Mouse (Mus musculus): ENCODE data around the gene Cnn1. TPM values are rescaled to one million over a fixed set of nuclear protein-coding genes. Genes with fewer than 3 reads are reported as not detected.
"Not testable (repeated sequence)": the region's sequence is repeated elsewhere in the genome, so short reads cannot be mapped to it uniquely, and the experiment has no call there.

The Cnn1 gene
- polyA plus RNA-seq, 1 experiment, result 7.8 TPM

DNA sequence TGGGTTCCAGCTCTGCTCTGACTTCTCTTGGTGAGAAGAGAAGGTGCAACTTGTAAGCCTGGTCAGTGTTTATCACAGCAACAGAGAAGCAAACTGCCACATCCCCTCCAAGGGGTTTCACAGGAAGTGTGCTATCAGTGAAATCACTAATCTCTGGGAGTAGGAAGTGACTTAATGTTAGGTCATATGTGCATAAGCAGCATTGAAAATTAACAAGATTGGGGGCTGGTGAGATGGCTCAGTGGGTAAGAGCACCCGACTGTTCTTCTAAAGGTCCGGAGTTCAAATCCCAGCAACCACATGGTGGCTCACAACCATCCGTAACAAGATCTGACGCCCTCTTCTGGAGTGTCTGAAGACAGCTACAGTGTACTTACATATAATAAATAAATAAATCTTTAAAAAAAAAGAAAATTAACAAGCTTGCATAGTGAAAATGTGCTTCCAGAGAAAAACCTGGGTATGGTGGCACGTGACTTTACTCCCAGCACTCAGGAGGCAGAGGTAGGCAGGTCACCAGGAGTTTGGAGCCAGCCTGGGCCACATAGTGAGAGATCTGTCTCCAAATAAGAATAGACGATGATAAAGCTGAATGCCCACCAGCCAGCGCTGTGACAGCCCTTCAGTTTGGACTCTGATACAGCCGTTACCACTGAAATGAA, 45.4 kb downstream of the Cnn1 start:
- H3K9me3 ChIP-seq (replicated peaks; ENCODE audit: control insufficient read depth, insufficient read depth, low read length, poor library complexity, severe bottlenecking), result no peaks in the 10 kb centered on the region
- no peak overlapping the region for H3K9ac ChIP-seq (ENCODE audit: low read depth, poor library complexity, severe bottlenecking)
- H3K4me3 ChIP-seq (ENCODE audit: low read depth, low read length), result no peak overlapping the region
- no peaks in the 10 kb centered on the region for H3K27me3 ChIP-seq (ENCODE audit: control insufficient read depth, insufficient read depth, low read length, poor library complexity, severe bottlenecking)
- H3K4me1 ChIP-seq (ENCODE audit: control insufficient read depth, insufficient read depth, low read length), result no peaks in the 10 kb centered on the region
- TF ChIP-seq CTCF (IDR thresholded peaks at IDR 0.05; ENCODE audit: low read depth, low read length) (no peak), POLR2A (IDR thresholded peaks at IDR 0.05; ENCODE audit: insufficient read depth, low read length) (no peak), EP300 (IDR thresholded peaks at IDR 0.05; ENCODE audit: insufficient read depth, low read depth, low read length) (no peak)
- no peak overlapping the region for H3K27ac ChIP-seq (ENCODE audit: insufficient read depth, low read length)
- no peaks in the 10 kb centered on the region for H3K36me3 ChIP-seq (ENCODE audit: control insufficient read depth, insufficient read depth, low read length, poor library complexity, severe bottlenecking)

DNA sequence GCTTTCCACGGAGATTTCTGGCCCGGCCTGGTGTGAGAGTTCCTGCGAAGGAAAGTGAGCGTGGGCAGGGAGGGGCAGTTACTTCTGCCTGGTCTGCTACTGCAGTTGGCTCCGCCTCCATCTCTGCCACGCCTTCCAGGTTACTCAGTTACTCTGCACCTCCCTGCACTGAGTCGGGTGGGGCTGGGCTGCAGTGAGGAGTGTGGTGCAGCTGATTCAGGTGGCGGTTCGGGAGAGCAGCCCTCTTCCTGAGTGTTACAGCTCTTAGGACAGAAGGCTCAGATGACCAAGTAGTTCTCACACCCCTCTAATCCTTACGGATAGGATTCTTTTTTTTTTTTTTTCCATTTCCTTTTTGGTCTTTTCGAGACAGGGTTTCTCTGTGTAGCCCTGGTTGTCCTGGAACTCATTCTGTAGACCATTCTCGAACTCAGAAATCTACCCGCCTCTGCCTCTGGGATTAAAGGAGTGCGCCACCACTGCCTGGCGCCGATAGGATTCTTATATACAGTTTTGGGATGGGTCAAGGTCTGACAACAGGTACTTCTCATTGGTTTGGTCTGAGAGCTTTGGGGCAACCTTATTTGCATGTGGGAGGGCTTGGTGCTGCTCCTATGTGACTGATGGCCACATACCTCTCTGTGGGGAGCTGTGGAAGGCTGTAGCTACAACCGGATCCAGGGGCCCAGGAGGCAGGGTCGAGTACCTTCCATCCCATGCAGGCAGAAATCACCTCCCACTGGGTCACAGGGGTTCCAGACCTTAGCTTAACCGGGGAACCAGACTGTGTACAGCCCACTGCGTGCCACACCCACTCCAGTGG, 50.6 kb downstream of the Cnn1 start:
- Histone ChIP-seq H3K4me1 (ENCODE audit: control insufficient read depth, insufficient read depth, low read length) (no peaks in the 10 kb centered on the region), H3K27me3 (ENCODE audit: control insufficient read depth, insufficient read depth, low read length, poor library complexity, severe bottlenecking) (no peaks in the 10 kb centered on the region), H3K9ac (ENCODE audit: low read depth, poor library complexity, severe bottlenecking) (peak overlapping the region; percentile 17), H3K36me3 (ENCODE audit: control insufficient read depth, insufficient read depth, low read length, poor library complexity, severe bottlenecking) (no peaks in the 10 kb centered on the region), H3K4me3 (ENCODE audit: low read depth, low read length) (peak overlapping the region; percentile 40), H3K9me3 (replicated peaks; ENCODE audit: control insufficient read depth, insufficient read depth, low read length, poor library complexity, severe bottlenecking) (no peaks in the 10 kb centered on the region), H3K27ac (ENCODE audit: insufficient read depth, low read length) (peak overlapping the region; percentile 73)
- TF ChIP-seq CTCF (IDR thresholded peaks at IDR 0.05; ENCODE audit: low read depth, low read length) (no peak), POLR2A (IDR thresholded peaks at IDR 0.05; ENCODE audit: insufficient read depth, low read length) (peak; percentile 98), EP300 (IDR thresholded peaks at IDR 0.05; ENCODE audit: insufficient read depth, low read depth, low read length) (peak; percentile 71; the same call in 1 of the 2 replicates)

DNA sequence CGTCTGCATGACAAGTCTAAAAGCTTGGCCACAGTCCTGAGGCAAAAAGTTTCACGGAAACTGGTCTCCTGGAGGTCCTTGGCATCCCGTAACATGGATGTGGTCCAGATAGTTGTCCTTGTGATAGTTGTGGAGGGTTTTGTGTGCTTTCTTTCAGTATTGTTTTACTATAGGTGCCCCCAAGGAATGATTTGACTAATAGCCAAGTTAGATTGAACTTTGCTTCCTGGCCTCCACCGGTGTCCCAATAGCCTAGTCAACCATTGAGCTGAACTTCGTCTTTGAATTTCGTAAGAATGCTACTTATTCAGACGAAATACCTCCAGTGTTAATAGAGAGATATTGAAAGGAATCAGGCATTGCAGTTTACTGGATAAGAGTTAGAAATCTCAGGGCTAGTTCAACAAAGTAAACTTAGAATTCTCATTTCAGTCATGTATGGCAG, 51.3 kb downstream of the Cnn1 start:
- peak overlapping the region; percentile 40 for H3K4me3 ChIP-seq (ENCODE audit: low read depth, low read length)
- not testable (repeated sequence) for H3K36me3 ChIP-seq (ENCODE audit: control insufficient read depth, insufficient read depth, low read length, poor library complexity, severe bottlenecking); H3K9me3 ChIP-seq (replicated peaks; ENCODE audit: control insufficient read depth, insufficient read depth, low read length, poor library complexity, severe bottlenecking); H3K4me1 ChIP-seq (ENCODE audit: control insufficient read depth, insufficient read depth, low read length); H3K27me3 ChIP-seq (ENCODE audit: control insufficient read depth, insufficient read depth, low read length, poor library complexity, severe bottlenecking)
- peak overlapping the region; percentile 17 for H3K9ac ChIP-seq (ENCODE audit: low read depth, poor library complexity, severe bottlenecking)
- peak overlapping the region; percentile 73 for H3K27ac ChIP-seq (ENCODE audit: insufficient read depth, low read length)

DNA sequence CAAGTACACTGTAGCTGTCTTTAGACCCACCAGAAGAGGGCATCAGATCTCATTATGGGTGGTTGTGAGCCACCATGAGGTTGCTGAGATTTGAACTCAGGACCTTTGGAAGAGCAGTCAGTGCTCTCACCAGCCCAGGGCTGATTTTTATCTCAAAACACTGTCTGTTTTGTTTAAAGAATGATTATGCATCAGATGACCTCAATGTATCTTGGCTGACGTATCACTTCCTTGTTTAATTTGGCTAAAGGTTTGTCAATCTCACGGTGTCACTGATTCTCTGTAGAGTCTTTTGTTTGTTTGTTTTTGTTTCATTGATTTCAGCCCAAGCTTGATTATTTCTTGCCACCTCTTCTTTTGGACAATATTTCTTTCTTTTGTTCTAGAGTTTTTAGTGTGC, 51.9 kb downstream of the Cnn1 start:
- no peak overlapping the region for H3K4me3 ChIP-seq (ENCODE audit: low read depth, low read length)
- TF ChIP-seq EP300 (IDR thresholded peaks at IDR 0.05; ENCODE audit: insufficient read depth, low read depth, low read length) (no peak), POLR2A (IDR thresholded peaks at IDR 0.05; ENCODE audit: insufficient read depth, low read length) (no peak), CTCF (IDR thresholded peaks at IDR 0.05; ENCODE audit: low read depth, low read length) (no peak)

DNA sequence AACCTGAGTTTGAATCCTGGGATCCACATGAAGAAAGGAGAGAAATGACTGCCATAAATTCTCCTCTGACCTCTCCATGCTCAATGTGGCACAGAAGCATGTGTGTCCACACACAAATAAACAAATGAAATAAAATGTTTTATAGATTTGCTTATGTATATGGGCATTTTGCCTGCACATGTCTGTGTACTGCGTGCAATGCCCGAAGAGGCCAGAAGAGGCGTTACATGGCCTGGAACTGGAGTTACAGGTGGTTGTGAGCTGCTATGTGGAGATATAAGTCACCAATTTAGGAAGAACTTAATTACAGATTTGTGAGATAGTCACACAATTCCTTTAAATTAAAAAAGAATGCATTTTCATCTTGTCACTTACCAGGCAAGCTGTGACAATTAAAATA, 54.8 kb downstream of the Cnn1 start:
- no peaks in the 10 kb centered on the region for H3K9me3 ChIP-seq (replicated peaks; ENCODE audit: control insufficient read depth, insufficient read depth, low read length, poor library complexity, severe bottlenecking)
- H3K27me3 ChIP-seq (ENCODE audit: control insufficient read depth, insufficient read depth, low read length, poor library complexity, severe bottlenecking), result no peaks in the 10 kb centered on the region
- H3K4me3 ChIP-seq (ENCODE audit: low read depth, low read length), result no peak overlapping the region
- no peaks in the 10 kb centered on the region for H3K4me1 ChIP-seq (ENCODE audit: control insufficient read depth, insufficient read depth, low read length)
- no peak overlapping the region for H3K27ac ChIP-seq (ENCODE audit: insufficient read depth, low read length)
- no peak for TF ChIP-seq POLR2A (IDR thresholded peaks at IDR 0.05; ENCODE audit: insufficient read depth, low read length)
- peak; percentile 22 for TF ChIP-seq CTCF (IDR thresholded peaks at IDR 0.05; ENCODE audit: low read depth, low read length)
- H3K9ac ChIP-seq (ENCODE audit: low read depth, poor library complexity, severe bottlenecking), result no peak overlapping the region
- H3K36me3 ChIP-seq (ENCODE audit: control insufficient read depth, insufficient read depth, low read length, poor library complexity, severe bottlenecking), result peaks cover 6% of the 10 kb centered on the region; the same call in 1 of the 2 replicates

More for the DNA sequence above, 51.9 kb downstream of the Cnn1 start:
- no peak overlapping the region for H3K9ac ChIP-seq (ENCODE audit: low read depth, poor library complexity, severe bottlenecking)
- no peaks in the 10 kb centered on the region for H3K9me3 ChIP-seq (replicated peaks; ENCODE audit: control insufficient read depth, insufficient read depth, low read length, poor library complexity, severe bottlenecking)
- H3K4me1 ChIP-seq (ENCODE audit: control insufficient read depth, insufficient read depth, low read length), result no peaks in the 10 kb centered on the region
- H3K27ac ChIP-seq (ENCODE audit: insufficient read depth, low read length), result no peak overlapping the region
- no peaks in the 10 kb centered on the region for H3K36me3 ChIP-seq (ENCODE audit: control insufficient read depth, insufficient read depth, low read length, poor library complexity, severe bottlenecking)
- no peaks in the 10 kb centered on the region for H3K27me3 ChIP-seq (ENCODE audit: control insufficient read depth, insufficient read depth, low read length, poor library complexity, severe bottlenecking)

DNA sequence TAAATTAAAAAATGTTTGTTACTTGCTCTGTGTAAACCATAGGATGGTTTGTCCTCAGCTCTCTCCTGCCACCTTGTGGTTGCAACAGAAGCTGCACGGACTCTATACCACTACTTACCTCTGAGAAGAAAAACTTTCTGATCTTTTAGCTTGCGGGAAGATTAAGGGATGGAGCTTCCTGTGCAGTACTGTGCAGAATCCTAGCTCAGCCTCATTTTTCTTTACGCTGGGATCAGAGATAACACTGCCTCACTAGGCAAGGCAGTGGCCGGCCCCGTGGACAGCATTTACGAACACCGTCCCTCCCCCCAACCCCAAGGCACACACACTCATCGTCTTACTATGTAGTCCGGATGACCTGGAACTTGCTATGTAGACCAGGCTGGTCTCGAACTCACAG, 56.6 kb downstream of the Cnn1 start:
- Histone ChIP-seq H3K27me3 (ENCODE audit: control insufficient read depth, insufficient read depth, low read length, poor library complexity, severe bottlenecking) (no peaks in the 10 kb centered on the region), H3K36me3 (ENCODE audit: control insufficient read depth, insufficient read depth, low read length, poor library complexity, severe bottlenecking) (peaks cover 6% of the 10 kb centered on the region; the same call in 1 of the 2 replicates), H3K4me3 (ENCODE audit: low read depth, low read length) (peak overlapping the region; percentile 60), H3K4me1 (ENCODE audit: control insufficient read depth, insufficient read depth, low read length) (no peaks in the 10 kb centered on the region), H3K9me3 (replicated peaks; ENCODE audit: control insufficient read depth, insufficient read depth, low read length, poor library complexity, severe bottlenecking) (0 out of 2 replicates have a peak, but pooled peaks cover 4% of the 10 kb centered on the region), H3K27ac (ENCODE audit: insufficient read depth, low read length) (peak overlapping the region; percentile 10), H3K9ac (ENCODE audit: low read depth, poor library complexity, severe bottlenecking) (peak overlapping the region; percentile 25)
- TF ChIP-seq EP300 (IDR thresholded peaks at IDR 0.05; ENCODE audit: insufficient read depth, low read depth, low read length) (no peak), POLR2A (IDR thresholded peaks at IDR 0.05; ENCODE audit: insufficient read depth, low read length) (no peak), CTCF (IDR thresholded peaks at IDR 0.05; ENCODE audit: low read depth, low read length) (no peak)

All from ES-Bruce4 (cell line).